Mouse (Mus musculus) heart, postnatal 0 days (tissue): ENCODE data around the gene Kcnip4.

ENCODE experiments used
- CTCF ChIP-seq: IDR thresholded peaks from 2 replicates; pipeline ENCODE4 v1.5.1; 2016; ENCODE audit warnings: antibody characterized with exemption, control low read depth, low read depth
- EP300 ChIP-seq: IDR thresholded peaks from 2 replicates; pipeline ENCODE4 v1.6.1; 2016; ENCODE audit warnings: antibody characterized with exemption, low read depth

- TF ChIP-seq EP300, result no peak
- no peak for TF ChIP-seq CTCF
These were observed 1178.6 kb downstream of the Kcnip4 start for GRCm38 (mm10) chr5:48345983-48346648.
